Mouse (Mus musculus): ENCODE results near the gene Hk2.
"Not testable (repeated sequence)": the region's sequence is repeated elsewhere in the genome, so short reads cannot be mapped to it uniquely, and the experiment has no call there.

Gene Hk2

DNA sequence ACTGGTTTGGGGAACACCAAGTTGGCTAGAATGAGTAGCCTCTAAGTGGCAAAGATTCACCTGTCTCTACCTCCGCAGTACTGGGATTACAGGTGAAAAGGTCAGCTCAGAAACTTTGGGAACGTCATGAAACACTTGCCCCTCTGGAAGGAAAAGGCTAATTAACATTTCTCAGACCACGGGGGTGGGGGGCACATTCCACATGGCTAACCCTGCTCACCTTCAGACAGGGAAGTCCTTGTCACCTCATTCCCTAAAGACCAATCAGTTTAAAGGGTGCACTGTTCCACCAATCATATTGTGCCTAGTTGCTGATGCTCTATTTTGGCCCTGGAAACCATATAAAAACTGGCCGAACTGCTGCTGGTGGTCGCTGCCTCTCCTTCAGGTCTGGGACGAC, 73.0 kb downstream of the Hk2 start:
- intact Hi-C loops (cut with DNase I): loop anchor here (10.0 kb wide), 1 partner anchor 406 kb away; no protein-coding TSS in a partner anchor

DNA sequence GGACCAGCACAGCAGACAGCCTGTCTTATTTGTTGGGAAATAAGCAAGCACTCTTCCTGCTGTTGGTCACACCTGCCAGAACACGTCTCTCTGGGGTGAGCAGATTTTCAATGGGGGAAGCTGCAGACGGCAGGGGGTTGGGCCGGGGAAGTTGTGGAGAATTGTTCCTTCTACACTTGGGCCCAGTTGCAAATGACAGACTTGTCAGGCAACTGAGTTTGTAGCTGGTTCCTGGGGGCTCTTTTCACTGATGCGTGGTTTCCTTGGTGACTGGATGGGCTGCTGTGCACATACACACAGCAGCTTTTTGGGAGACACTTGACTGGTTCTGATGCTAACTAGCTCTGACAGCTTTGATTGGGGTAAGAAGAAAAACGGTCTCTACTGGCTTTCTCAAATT, 74.4 kb downstream of the Hk2 start:
- intact Hi-C loops (cut with DNase I): loop anchor here (10.0 kb wide), 1 partner anchor 405 kb away; no protein-coding TSS in a partner anchor

DNA sequence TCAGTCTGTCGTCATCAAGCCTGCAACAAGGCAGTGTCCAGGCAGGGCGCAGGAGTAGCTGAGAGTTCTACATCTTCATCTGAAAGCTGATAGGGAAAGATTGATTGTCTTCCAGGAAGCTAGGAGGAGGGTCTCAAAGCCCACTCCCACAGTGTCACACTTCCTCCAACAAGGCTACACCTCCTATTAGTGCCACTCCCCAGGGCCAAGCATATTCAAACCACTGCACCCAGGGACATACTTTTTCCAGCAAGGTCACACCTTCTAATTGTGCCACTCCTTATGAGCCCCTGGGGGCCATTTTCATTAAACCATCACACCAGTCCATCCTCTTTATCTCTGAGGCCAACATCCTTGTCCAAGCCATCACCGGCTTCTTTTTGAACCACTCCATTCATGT, 77.5 kb downstream of the Hk2 start:
- intact Hi-C loops (cut with DNase I): no loop called here

DNA sequence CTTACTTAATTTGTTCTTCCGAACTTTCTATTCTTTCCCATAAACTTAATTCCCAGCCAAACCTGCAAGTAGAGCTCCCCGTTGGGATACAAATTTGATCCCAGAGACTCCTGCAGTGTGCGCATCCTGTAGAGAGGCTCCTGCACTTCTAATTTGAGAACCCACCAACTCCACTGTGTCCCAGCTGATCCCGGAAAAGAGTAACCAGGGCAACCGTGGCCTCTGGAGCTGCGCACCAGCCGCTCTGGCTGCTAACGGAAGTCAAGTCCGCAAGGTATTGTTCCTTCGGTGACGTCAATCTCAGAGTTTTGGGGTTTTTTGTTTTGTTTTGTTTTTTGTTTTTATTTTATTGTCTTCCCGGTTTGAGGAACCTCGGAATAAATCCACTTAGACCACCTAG, 79.6 kb downstream of the Hk2 start:
- intact Hi-C loops (cut with DNase I): no loop called here

DNA sequence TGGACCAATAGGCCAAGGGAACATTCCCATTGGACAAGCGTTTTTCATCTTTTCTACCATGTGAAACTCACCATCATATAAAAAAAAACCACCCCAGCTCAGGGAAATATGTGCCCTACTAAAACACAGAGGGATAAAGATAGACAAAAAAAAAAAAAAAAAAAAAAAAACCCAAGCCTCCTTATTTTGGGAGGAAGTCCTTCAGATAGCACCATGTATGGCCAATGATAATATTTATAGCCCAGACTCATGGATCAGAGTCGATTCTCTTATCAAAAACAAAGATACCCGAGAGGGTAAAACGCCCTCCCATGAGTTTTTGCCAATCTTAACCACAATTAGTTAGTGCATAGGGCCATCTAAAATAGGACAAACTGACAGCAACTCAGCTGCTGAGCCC, 84.8 kb downstream of the Hk2 start:
- intact Hi-C loops (cut with DNase I): no loop called here

DNA sequence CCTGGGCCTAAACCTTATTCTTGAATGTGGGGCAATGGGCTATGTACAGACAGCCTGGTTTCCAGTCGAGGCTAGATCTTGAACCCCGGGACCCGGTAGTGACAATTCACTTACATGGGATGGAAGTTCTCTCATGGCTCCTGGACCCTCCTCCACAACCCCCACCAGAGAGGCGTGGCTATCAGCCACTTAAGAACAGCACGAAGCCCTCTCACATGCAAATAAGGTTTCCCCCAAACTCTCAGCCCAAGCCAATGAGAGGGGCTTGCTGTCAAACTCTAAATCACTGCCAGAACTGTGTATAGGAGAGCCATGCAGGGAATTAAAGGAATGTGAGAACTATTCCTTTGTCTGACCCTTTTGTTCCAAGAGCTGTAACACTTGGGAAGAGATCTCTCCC, 85.7 kb downstream of the Hk2 start:
- intact Hi-C loops (cut with DNase I): not testable (repeated sequence)

DNA sequence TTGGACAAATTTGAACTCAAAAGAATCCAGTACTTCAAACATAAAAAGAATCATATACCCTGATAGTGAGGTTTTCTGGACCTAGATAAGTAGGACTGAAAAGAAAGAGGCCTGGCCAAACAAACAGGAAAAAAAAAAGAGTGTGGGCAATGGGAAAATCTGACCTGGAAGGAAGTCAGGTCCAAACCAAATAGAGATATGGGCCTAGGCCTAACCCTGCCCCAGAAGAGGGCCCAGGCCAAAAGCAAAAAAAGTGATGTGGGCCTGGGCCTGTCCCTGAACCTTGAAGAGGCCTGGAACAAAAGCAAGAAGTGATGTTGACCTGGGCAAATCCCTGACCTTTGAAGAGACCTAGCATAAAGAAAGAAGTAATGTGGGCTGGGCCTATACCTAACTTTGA, 90.1 kb downstream of the Hk2 start:
- intact Hi-C loops (cut with DNase I): no loop called here

DNA sequence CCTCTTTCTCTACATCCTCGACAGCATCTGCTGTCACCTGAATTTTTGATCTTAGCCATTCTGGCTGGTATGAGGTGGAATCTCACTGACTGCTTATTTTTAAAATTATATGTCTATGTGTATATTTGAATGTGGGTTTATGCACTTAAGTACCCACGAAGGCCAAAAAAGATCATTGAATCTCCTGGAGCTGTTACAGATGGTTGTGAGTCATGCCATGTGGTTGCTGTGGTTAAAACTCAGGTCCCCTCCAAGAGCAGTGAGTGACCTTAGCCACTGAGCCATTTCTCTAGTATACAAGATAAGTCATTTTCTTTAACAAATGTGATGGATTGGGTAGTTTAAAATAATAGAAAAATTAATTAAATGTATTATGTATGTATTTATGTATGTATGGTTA, 95.0 kb downstream of the Hk2 start:
- intact Hi-C loops (cut with DNase I): not testable (repeated sequence)

DNA sequence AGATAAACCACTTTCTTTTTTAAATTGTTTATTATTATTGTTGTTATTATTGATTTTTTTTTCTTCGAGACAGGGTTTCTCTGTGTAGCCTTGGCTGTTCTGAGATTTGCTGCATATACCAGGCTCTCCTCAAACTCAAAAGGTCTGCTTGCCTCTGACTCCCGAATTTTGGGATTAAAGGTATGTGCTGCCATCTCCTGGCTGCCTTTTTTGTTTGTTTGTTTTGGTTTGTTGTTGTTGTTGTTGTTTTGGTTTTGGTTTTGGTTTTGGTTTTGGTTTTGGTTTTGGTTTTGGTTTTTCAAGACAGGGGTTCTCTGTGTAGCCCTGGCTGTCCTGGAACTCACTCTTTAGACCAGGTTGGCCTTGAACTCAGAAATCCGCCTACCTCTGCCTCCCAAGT, 96.6 kb downstream of the Hk2 start:
- intact Hi-C loops (cut with DNase I): not testable (repeated sequence)
